Mouse (Mus musculus) testis, adult 2 months (tissue): ENCODE results near the gene Mras.

ENCODE experiments used
- CTCF ChIP-seq: fragments of 200-500 bp; IDR thresholded peaks from 2 replicates; pipeline ENCODE4 v1.5.1; 2012; ENCODE audit warnings: low read depth, mild to moderate bottlenecking, inconsistent platforms, low read length, moderate library complexity; ENCODE audit not compliant: control insufficient read depth, insufficient read depth, insufficient replicate concordance
- POLR2A ChIP-seq: fragments of 200-500 bp; IDR thresholded peaks from 2 replicates; pipeline ENCODE4 v1.6.1; 2012; ENCODE audit warnings: low read depth, mild to moderate bottlenecking, inconsistent platforms, low read length, moderate library complexity; ENCODE audit not compliant: control insufficient read depth

- no peak for TF ChIP-seq POLR2A
- TF ChIP-seq CTCF: no peak
These were observed 4.7 kb upstream of the Mras start for GRCm38 (mm10) chr9:99441647-99442433.
